Mouse (Mus musculus) embryonic fibroblast, embryonic 13.5 days (primary cell): ENCODE measurements around the gene Ifrd1. TPM values are rescaled to one million over a fixed set of nuclear protein-coding genes. Genes with fewer than 3 reads are reported as not detected.

ENCODE experiments used
- H3K27ac ChIP-seq: 2 replicates; pipeline ENCODE4 v1.5.1; 2012; ENCODE audit warnings: low read length, control low read depth, inconsistent platforms; ENCODE audit not compliant: insufficient read depth
- H3K4me1 ChIP-seq: 2 replicates; pipeline ENCODE4 v1.6.1; 2011; ENCODE audit warnings: low read length; ENCODE audit not compliant: control insufficient read depth, insufficient read depth
- H3K4me3 ChIP-seq: 2 replicates; pipeline ENCODE4 v1.5.1; 2011; ENCODE audit warnings: mild to moderate bottlenecking, control low read depth, low read length; ENCODE audit not compliant: insufficient read depth
- CTCF ChIP-seq: IDR thresholded peaks from 2 replicates; pipeline ENCODE4 v1.5.1; 2011; ENCODE audit warnings: mild to moderate bottlenecking, control low read depth, low read length, moderate library complexity, borderline replicate concordance; ENCODE audit not compliant: insufficient read depth
- POLR2A ChIP-seq: IDR thresholded peaks from 2 replicates; pipeline ENCODE4 v1.6.1; 2011; ENCODE audit warnings: low read depth, mild to moderate bottlenecking, control low read depth, low read length, moderate library complexity
- polyA plus RNA-seq: library from polyadenylated mRNA; stranded (reverse); fragments of >200 nt; gene quantifications from 2 replicates; pipeline ENCODE4 v1.2.4, GENCODE M21; 2011; ENCODE audit warnings: low read depth; ENCODE audit not compliant: missing spikeins, insufficient read length

Ifrd1 gene
- polyA plus RNA-seq, 1 experiment: 161 TPM

- Histone ChIP-seq H3K4me3 (peak overlapping the region; percentile 99), H3K27ac (peak overlapping the region; percentile 93; the same call in 1 of the 2 replicates), H3K4me1 (peaks cover 6% of the 10 kb centered on the region; the same call in 1 of the 2 replicates)
- TF ChIP-seq POLR2A: no peak
- no peak for TF ChIP-seq CTCF
These were observed 26.7 kb downstream of the Ifrd1 start for GRCm38 (mm10) chr12:40221611-40222010.

- peak overlapping the region; percentile 99 for H3K4me3 ChIP-seq
- peaks cover 6% of the 10 kb centered on the region; the same call in 1 of the 2 replicates for H3K4me1 ChIP-seq
- no peak for TF ChIP-seq POLR2A
- TF ChIP-seq CTCF: no peak
- H3K27ac ChIP-seq: no peak overlapping the region
These were observed 27.4 kb downstream of the Ifrd1 start for GRCm38 (mm10) chr12:40220896-40221295.

GRCm38 (mm10) chr12:40220001-40220570, 28.2 kb downstream of the Ifrd1 start:
- Histone ChIP-seq H3K4me1 (peaks cover 6% of the 10 kb centered on the region; the same call in 1 of the 2 replicates), H3K27ac (peak overlapping the region; percentile 31), H3K4me3 (peak overlapping the region; percentile 99)
- no peak for TF ChIP-seq POLR2A
- no peak for TF ChIP-seq CTCF

GRCm38 (mm10) chr12:40218430-40218945, 29.8 kb downstream of the Ifrd1 start:
- TF ChIP-seq POLR2A: no peak
- no peak for TF ChIP-seq CTCF
- Histone ChIP-seq H3K4me1 (peaks cover 3% of the 10 kb centered on the region; the same call in 1 of the 2 replicates), H3K4me3 (no peak overlapping the region), H3K27ac (no peak overlapping the region)

GRCm38 (mm10) chr12:40217776-40218175, 30.5 kb downstream of the Ifrd1 start:
- no peak overlapping the region for H3K27ac ChIP-seq
- H3K4me3 ChIP-seq: no peak overlapping the region
- peaks cover 3% of the 10 kb centered on the region; the same call in 1 of the 2 replicates for H3K4me1 ChIP-seq
- TF ChIP-seq CTCF: no peak
- TF ChIP-seq POLR2A: no peak

GRCm38 (mm10) chr12:40214888-40215876, 33.1 kb downstream of the Ifrd1 start:
- no peak overlapping the region for H3K4me3 ChIP-seq
- peaks cover 3% of the 10 kb centered on the region; the same call in 1 of the 2 replicates for H3K4me1 ChIP-seq
- H3K27ac ChIP-seq: no peak overlapping the region
- no peak for TF ChIP-seq CTCF
- TF ChIP-seq POLR2A: no peak

- H3K4me3 ChIP-seq: no peak overlapping the region
- no peaks in the 10 kb centered on the region for H3K4me1 ChIP-seq
These were observed 39.3 kb downstream of the Ifrd1 start for GRCm38 (mm10) chr12:40209049-40209448.

GRCm38 (mm10) chr12:40207909-40208308, 40.4 kb downstream of the Ifrd1 start:
- TF ChIP-seq POLR2A: no peak
- TF ChIP-seq CTCF: no peak
- no peak overlapping the region for H3K27ac ChIP-seq
- no peaks in the 10 kb centered on the region for H3K4me1 ChIP-seq
- H3K4me3 ChIP-seq: no peak overlapping the region

More at GRCm38 (mm10) chr12:40209049-40209448, 39.3 kb downstream of the Ifrd1 start:
- H3K27ac ChIP-seq: no peak overlapping the region
- TF ChIP-seq POLR2A (no peak), CTCF (no peak)

GRCm38 (mm10) chr12:40202161-40203035, 45.9 kb downstream of the Ifrd1 start:
- no peak overlapping the region for H3K4me3 ChIP-seq
- TF ChIP-seq POLR2A (no peak), CTCF (no peak)
- no peaks in the 10 kb centered on the region for H3K4me1 ChIP-seq
- H3K27ac ChIP-seq: no peak overlapping the region
